Mouse (Mus musculus): ENCODE measurements around the gene Ogfod1.

The Ogfod1 gene

DNA sequence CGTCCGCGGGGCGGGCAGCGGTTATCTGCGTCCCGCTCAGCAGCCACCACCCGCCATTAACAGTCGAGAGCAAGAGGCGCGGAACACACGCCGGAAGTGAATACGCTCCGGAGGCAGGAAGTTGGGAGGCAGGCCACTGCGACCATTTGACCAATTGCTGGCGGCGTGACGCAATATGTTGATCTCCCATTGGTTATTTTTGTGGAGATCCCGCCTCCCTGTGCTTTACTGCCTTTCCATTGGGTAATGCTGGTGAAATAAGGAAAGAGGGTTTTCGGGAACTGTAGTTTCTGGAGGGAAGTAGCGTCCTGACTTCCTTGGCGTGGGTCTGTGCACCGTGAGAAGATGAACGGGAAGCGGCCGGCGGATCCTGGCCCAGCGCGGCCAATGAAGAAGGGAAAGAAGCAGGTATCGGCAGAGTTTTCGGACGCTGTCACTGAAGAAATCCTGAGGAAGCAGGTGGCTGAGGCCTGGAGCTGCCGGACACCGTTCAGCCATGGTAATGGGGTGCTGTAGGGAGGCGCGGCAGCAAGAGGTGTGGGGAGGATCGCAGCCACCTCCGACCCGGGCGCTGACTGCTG lies at the start of gene Ogfod1, which contains the start of gene Nudt21:
TSS of gene Ogfod1 (plus strand) at position 255 of the 581 bp plus-strand sequence.
TSS of gene Nudt21 (minus strand) at position 88 of the 581 bp plus-strand sequence.
- DNase-seq, result peak; percentile 100

GRCm38 (mm10) chr8:93989739-93990138 lies 47.3 kb upstream of the Ogfod1 start:
- DNase-seq, result no peak

- DNase-seq, result no peak
Observed at GRCm38 (mm10) chr8:93998961-93999360, 38.0 kb upstream of the Ogfod1 start.

DNA sequence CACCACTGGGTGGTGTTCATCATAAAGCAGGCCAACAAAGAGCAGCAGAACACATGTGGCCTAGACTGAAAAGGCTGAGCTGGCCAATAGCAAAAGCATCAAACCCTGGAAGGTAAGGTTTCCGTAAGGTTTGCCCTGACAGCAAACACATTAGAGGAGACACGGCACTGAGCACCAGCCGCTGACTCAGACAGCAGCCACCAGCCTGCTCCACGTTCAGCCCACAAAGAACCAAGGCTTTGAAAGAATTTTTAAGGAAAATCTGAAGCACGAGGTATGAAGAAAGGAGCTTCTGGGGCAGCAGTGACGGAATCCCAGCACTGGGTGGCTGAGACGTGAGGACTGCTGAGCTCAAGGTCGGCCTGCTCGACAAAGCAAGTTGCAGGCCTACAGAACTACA lies 32.9 kb upstream of the Ogfod1 start:
- DNase-seq, result no peak

DNA sequence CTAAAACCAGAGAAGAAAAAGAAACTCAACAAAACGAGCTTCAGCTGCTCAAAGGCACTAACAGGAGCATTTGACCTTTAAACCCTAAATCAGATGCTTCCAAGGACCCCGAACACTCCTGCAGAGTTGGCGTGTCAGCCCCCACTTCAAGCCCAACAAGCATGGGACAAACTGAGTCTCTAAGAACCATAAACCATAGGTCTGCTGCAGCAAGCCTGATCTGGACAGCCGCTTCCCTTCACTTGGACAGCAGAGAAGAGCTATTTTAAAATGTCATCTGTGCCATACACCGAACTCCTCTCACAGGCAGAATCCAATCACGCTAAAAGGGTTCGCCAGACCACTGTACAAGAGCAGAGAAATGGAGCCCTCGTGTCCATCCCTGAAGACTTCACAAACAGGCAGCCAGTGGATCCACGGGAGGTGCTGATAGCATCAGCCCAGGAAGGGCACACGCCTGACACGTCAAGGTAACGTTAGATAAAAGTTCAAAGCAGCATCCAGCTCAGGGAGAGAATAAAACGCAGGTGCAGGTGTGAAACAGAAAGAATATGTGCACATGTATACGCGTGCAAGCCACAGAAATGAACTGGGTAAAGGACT lies 27.7 kb upstream of the Ogfod1 start:
- no peak for DNase-seq

DNA sequence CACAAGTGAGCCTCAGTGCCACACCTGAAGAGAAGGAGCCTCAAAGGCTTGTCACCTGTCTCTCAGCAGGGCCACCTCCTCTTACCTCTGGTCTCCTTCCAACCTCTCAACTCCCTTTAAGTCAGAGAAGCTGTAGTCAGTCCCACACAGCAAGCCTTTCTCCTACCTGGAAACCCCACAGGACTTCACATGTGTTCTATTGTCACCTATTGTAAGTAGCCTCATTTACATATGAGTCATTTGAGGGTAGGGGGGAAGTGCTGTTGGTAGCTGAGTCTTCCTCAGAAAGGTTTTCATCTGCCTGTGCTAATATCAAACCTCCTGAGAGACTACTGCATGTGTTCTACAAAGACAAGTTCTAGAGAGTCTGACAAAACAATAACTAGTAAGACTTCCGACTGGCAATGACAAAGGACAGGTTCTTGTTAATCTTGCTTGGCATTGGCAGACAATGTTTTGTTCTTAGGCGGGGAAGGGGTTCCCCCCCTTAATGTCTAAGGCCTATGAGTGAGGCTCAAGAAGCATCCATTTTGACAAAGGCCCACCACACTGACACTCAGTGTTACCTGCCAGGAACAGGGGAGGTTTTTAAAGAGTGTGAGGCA lies 26.8 kb upstream of the Ogfod1 start:
- no peak for DNase-seq

DNA sequence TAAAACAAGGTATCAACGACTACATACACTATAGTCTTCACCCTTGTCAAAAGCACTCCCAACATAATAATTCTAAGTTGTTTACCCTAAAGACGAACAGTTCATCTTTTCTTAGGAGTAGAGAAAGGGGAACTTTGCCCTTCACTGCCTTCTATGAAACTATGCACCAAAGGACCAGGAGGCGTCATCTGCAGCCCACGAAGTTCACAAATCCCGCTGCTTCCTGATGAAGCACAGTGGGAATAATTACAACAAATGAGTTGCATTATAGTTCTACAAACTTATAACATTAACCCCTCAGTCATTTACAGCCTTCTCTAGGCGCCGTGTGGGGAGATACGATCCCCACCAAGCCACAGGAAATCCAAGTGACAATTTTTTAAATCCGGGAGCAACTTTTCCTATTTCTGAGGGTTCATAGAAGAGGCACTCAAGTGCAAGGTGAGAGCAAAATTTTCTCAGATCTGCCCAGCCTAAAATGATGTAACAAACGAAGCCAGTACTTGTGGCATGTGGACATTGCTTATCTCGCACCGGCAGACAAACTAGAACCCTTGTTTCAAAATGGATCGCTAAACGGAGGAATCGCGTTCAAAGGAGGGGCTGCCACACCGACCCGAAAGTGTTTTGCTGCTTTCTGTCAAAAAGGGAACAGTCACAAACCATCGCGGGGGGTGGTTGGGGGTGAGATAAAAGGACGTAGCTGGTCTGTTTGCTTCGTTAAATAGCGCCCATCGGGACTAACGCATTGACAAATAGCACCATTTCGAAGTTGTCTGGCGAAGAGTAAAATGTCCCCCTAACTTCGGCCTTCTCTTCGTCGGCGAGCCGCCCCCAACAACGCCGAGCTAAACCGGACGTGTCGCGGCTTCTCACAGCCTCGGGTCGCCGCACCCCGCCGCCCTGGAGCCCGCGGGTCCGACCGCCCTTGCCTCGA lies 25.7 kb upstream of the Ogfod1 start:
- DNase-seq, result no peak

GRCm38 (mm10) chr8:94012013-94012951 lies 24.7 kb upstream of the Ogfod1 start, which contains the start of gene Amfr:
Gene Amfr (minus strand): TSS chr8:94012842.
- DNase-seq, result peak; percentile 86

GRCm38 (mm10) chr8:94013026-94013612 lies 23.9 kb upstream of the Ogfod1 start:
- no peak for DNase-seq

- no peak for DNase-seq
Observed at GRCm38 (mm10) chr8:94023916-94024315, 13.1 kb upstream of the Ogfod1 start.

- no peak for DNase-seq
Observed at GRCm38 (mm10) chr8:94029701-94030100, 7.3 kb upstream of the Ogfod1 start.

GRCm38 (mm10) chr8:94033601-94034000 lies 3.4 kb upstream of the Ogfod1 start:
- DNase-seq, result no peak

DNA sequence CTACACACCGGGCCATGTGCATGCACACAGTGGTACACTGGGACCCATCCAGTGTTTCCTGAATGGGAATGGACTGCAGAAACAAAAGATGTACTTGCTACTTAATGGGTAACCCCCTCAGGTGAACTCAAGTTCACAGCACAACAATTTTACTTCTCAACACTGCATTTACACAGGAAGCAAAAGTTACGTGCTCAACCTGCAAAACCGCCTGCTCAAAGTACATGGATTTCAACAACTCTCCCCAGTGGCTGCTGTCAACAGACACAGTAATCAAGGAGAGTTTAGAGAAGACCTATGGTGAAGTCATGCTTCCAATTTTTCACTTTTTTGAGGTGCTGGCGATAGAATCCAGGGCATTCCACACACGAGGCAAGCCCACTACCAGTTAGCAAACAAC lies 1.8 kb upstream of the Ogfod1 start:
- no peak for DNase-seq

GRCm38 (mm10) chr8:94036541-94036940 lies 457 bp upstream of the Ogfod1 start:
- peak; percentile 86 for DNase-seq

DNA sequence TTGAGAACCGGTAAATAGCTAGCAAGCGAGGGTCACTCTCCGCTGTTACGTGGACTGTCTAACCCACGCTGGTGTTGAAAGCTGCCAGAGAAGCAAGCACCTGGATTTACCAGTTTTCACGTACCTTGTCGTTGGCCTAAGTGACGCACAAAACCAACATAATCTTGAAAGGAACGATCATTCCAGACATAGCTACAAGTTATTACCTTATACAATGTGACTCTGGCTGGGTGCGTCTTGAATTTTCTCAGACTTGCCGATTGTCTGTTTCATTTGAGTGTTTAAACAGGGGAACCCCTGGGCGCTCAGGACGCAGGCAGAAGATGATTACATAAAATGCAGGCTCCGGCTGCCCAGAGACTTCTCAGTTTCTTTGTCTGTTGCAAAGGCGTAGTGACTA lies 808 bp downstream of the Ogfod1 start:
- DNase-seq, result peak; percentile 14

DNA sequence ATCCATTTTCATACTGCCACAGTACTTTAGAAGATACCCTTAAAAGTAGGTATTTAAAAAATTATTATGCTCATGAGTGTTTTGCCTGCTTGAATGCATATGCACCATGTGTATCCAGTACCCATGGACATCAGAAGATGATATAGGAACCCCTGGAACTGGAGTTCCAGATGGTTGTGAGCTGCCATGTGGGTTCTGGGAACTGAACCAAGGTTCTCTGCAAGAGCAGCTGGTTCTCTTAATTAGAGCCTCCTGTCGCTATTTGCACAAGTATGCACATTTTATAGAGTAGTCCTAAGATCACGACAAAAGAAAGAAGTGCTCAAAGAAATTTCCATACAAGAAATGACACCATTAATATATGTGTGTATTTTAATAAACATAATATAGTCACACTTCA lies 10.8 kb downstream of the Ogfod1 start:
- no peak for DNase-seq

DNA sequence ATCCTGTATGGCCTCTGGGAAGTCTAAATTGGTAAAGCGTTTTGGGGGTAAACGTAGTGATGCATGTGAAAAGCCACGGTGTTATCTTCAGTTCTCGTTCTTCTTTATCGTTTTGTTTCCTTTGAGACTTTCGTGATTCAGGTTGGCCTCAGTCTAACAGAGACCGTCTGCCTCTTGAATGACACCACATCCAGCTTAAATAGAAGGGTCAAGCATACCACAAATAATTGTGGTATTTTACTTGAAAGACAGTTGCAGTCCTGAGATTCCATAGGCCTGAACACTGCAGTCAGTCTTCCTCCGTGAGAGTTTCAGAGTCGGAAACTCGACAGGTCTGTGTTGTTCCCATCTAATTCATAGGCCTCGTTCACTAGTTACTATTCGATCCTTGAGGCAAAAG lies 15.7 kb downstream of the Ogfod1 start:
- DNase-seq, result no peak

DNA sequence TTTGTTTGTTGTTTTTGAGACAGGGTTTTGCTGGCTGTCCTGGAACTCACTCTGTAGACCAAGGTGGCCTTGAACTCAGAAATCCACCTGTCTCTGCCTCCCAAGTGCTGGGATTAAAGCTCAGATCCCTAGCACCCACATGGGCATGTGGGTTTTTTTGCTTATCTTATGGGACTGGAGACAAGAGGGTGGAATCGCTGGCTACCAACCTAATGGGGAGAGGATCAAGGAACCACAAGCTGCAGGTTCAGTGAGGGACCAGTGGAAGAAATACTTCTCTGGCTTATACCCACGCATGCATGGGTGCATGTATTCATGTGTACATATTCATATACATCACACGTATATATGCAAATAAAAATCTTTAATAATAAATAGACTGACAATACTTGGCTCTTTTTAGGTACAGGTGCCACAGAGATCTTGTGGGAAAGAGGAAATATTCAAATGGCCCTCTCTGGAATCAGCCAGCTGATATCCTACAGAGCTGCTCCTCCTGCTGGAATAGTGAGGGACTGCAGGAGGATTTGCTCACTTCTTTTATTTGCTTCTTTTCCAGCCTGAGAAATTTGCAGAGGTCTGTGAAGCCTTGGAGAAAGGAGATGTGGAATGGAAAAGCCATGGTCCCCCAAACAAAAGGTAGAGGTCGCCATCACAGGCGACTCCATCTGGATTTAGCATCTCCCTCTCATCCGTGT lies 20.3 kb downstream of the Ogfod1 start:
- DNase-seq, result peak; percentile 65

DNA sequence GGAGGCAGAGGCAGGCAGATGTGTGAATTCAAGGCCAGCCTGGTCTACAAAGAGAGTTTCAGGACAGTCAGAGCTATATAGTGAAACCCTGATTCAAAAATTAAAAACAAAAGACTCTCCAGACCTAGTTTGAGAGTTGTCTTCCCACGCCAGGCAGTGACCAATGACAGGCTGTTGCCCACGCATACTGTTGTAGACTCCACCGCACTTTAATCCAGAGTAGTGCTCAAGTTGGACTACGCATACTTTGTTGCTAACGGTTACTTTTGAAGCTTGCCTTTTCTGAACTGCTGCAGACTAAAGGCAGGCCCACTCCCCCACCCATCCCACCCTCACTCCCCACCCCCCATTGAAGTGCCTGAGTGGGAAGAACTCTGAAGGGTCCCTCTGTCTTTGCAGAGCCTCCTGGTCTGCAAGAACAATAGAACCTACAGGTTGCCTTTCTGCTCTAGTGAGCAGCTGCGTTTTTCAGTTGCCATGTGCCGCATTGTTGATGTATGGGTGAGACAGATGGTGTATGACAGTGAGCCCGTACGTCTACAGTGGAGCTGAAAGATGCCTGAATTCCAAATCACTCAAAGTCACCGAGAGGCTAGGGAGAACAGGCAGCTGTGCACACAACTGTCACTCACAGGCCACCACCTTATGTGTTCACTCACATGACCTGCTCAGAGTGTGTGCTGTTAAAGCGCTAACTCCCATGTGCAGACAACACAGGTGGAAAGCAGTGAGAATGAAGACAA lies 29.3 kb downstream of the Ogfod1 start:
- peak; percentile 90 for DNase-seq

GRCm38 (mm10) chr8:94068793-94069192 lies 31.8 kb downstream of the Ogfod1 start:
- DNase-seq, result no peak
